Mouse (Mus musculus) liver, postnatal 0 days (tissue): ENCODE results near the gene Fbn1. TPM values are rescaled to one million over a fixed set of nuclear protein-coding genes. Genes with fewer than 3 reads are reported as not detected.

Experiments used
- ATAC-seq: fragments of 200-750 bp; cut with Nextera tagmentation; 2 replicates; pipeline ENCODE4 v1.8.0; 2017; ENCODE audit warnings: mild to moderate bottlenecking, moderate library complexity
- DNase-seq: peaks from one replicate; pipeline ENCODE4 v3.0.0-alpha.2; 2016
- H3K27ac ChIP-seq: fragments of 300-500 bp; sonication (generic); 2 replicates; pipeline ENCODE4 v1.5.1; 2014; ENCODE audit warnings: antibody characterized with exemption, moderate library complexity, mild to moderate bottlenecking, low read depth
- H3K27me3 ChIP-seq: fragments of 300-500 bp; sonication (generic); 2 replicates; pipeline ENCODE4 v1.6.1; 2014; ENCODE audit warnings: low read length, control low read depth, mixed read lengths; ENCODE audit not compliant: insufficient read depth
- H3K36me3 ChIP-seq: fragments of 300-500 bp; sonication (generic); replicated peaks from 2 replicates; pipeline ENCODE4 v1.6.1; 2014; ENCODE audit warnings: mild to moderate bottlenecking, control low read depth, low read length, moderate library complexity, mixed read lengths; ENCODE audit not compliant: insufficient read depth
- H3K4me1 ChIP-seq: fragments of 300-500 bp; sonication (generic); 2 replicates; pipeline ENCODE4 v1.6.1; 2014; ENCODE audit warnings: antibody characterized with exemption, mild to moderate bottlenecking, control low read depth; ENCODE audit not compliant: insufficient read depth
- H3K4me2 ChIP-seq: fragments of 300-500 bp; sonication (generic); 2 replicates; pipeline ENCODE4 v1.6.1; 2014; ENCODE audit warnings: low read depth, mild to moderate bottlenecking, low read length, moderate library complexity, mixed read lengths
- H3K4me3 ChIP-seq: fragments of 300-500 bp; sonication (generic); 2 replicates; pipeline ENCODE4 v1.5.1; 2014; ENCODE audit warnings: low read depth, low read length
- H3K9ac ChIP-seq: fragments of 300-500 bp; sonication (generic); replicated peaks from 2 replicates; pipeline ENCODE4 v1.6.1; 2014; ENCODE audit warnings: mild to moderate bottlenecking, moderate library complexity
- H3K9me3 ChIP-seq: fragments of 300-500 bp; sonication (generic); 2 replicates; pipeline ENCODE4 v1.6.1; 2016; ENCODE audit warnings: mild to moderate bottlenecking, control low read depth, low read length, mixed read lengths
- CTCF ChIP-seq: sonication (generic); IDR thresholded peaks from 2 replicates; pipeline ENCODE4 v1.5.1; 2016; ENCODE audit warnings: antibody characterized with exemption, low read depth
- EP300 ChIP-seq: IDR thresholded peaks from 2 replicates; pipeline ENCODE4 v1.6.1; 2016; ENCODE audit warnings: antibody characterized with exemption, low read depth, mild to moderate bottlenecking
- WGBS: fragments of 180-500 bp; shearing (Covaris S2); extraction: QIAGEN DNeasy Blood & Tissue Kit; methylation state at CpG from one replicate; pipeline ENCODE4 v1.1.7; 2014; ENCODE audit not compliant: insufficient replicate concordance; 5-methylcytosine and 5-hydroxymethylcytosine counted together
- polyA plus RNA-seq: library from polyadenylated mRNA; unstranded; fragments of >200 nt; fragmentation: Nextera tagmentation; extraction: Ambion mirVana; gene quantifications from 2 replicates; pipeline ENCODE4 v1.2.1, GENCODE M21; 2015

The Fbn1 gene
- polyA plus RNA-seq, 1 experiment from 2014 or later = 1.3 TPM

DNA sequence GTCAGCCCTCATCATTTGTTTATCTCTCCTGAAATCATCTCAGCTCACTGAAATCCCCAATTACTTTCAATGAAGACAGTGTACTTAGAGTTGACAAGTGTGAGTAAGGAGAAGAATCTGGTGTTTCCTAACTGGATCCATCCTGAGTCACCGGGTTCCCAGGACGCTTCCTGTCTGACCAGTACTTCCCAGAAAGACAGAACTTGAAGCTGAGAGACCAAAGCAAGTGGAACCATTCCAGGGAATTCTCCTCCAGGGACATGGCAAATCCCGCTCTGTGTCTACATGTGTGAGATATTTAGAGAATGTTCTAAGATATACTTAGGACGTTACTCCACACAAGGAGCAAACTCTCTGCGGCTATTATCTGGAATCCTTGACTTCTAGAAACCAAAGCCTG lies 158.6 kb downstream of the Fbn1 start:
- no peak overlapping the region for H3K4me3 ChIP-seq
- ATAC-seq = no peak
- no peaks in the 10 kb centered on the region for H3K4me1 ChIP-seq
- H3K36me3 ChIP-seq = no peaks in the 10 kb centered on the region
- no peak overlapping the region for H3K4me2 ChIP-seq
- H3K27ac ChIP-seq = no peak overlapping the region
- no peaks in the 10 kb centered on the region for H3K27me3 ChIP-seq
- TF ChIP-seq EP300 (no peak), CTCF (no peak)
- no peak overlapping the region for H3K9ac ChIP-seq
- no peaks in the 10 kb centered on the region for H3K9me3 ChIP-seq
- 69% methylated on average over 5 of the region's 5 CpGs for WGBS
- no peak for DNase-seq

DNA sequence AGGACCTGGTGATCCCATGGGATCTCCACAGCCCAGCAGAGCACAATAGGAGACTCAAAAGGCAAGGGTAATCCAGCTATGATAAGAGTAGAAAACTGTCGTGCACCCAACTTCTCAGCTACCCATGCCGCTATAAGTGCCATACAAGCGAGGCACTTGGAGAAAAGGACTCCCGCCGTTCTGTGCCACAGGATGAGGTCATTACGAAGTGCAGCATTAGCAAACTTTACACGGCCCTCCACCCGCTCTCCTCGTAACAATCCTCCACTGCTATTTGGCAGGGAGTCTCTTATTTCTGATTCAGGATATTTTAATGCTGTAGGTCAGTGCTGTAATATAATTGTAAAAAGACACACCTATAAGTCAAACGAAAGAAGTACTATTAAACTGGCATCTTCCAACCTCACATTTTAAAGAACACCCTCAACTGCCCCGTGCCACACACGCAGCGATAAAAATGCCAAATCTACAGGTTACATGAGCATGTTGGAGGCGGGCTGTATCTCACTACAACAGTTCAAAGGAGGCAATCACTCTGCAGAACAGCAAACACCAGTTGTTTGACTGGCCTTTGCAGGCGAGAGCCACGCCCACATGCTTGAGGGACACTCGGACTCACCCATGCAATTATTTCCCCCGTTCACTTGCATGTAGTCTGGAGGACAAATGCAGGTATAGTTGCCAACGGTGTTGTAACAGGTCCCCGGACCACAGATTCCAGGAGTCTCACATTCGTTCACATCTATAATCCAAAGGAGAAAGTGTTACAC lies 165.4 kb downstream of the Fbn1 start:
- no peaks in the 10 kb centered on the region for H3K4me1 ChIP-seq
- ATAC-seq = no peak
- H3K4me3 ChIP-seq = no peak overlapping the region
- no peak overlapping the region for H3K27ac ChIP-seq
- no peak overlapping the region for H3K4me2 ChIP-seq
- H3K27me3 ChIP-seq = no peaks in the 10 kb centered on the region
- DNase-seq = no peak
- no peaks in the 10 kb centered on the region for H3K36me3 ChIP-seq
- no peaks in the 10 kb centered on the region for H3K9me3 ChIP-seq
- TF ChIP-seq EP300 (no peak), CTCF (no peak)
- H3K9ac ChIP-seq = no peak overlapping the region
- WGBS = 81% methylated on average over 21 of the region's 21 CpGs

DNA sequence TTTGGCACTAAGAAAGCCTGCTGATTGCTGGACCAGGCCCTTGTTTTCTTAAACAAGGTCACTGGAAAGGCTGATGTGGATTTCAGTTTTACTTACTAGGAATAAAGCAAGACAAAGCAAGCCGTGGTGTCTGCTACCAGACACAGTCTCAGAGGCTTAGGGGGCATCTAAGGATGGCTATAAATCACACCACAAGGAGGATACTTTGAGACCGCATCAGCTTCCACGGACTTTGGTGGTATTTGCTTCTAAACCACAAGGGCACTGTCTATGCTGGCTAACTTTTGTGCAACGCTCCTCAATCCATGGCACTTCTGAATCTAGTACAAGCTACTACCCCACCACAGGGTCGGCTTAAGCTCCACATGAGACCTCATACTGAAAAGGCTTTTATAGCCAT lies 167.4 kb downstream of the Fbn1 start:
- no peaks in the 10 kb centered on the region for H3K4me1 ChIP-seq
- H3K4me3 ChIP-seq = no peak overlapping the region
- no peak overlapping the region for H3K27ac ChIP-seq
- H3K27me3 ChIP-seq = no peaks in the 10 kb centered on the region
- H3K4me2 ChIP-seq = no peak overlapping the region
- H3K9ac ChIP-seq = no peak overlapping the region
- 67% methylated on average over 5 of the region's 5 CpGs for WGBS
- DNase-seq (no peak), ATAC-seq (no peak)
- no peaks in the 10 kb centered on the region for H3K36me3 ChIP-seq
- no peak for TF ChIP-seq EP300
- TF ChIP-seq CTCF = no peak
- H3K9me3 ChIP-seq = no peaks in the 10 kb centered on the region

DNA sequence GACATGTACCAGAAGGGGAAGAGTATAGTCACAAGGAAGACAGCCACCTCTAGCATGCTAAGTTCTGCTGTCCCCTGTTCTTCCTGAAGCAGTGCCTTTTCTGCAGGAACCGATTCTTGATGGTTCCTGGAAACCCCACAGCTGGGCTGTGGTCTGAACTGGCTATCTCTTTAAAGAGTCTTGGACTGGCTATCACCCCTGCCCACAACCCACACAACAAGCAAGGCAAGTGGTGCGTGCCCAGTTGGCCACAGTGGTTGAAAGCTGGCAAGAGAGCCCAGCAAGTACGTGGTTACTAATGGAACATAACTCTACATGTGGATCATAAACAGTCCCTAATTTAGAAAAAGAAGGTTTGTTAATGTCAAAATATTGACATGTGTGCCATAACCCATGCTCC lies 170.6 kb downstream of the Fbn1 start:
- Histone ChIP-seq H3K36me3 (no peaks in the 10 kb centered on the region), H3K9ac (no peak overlapping the region)

DNA sequence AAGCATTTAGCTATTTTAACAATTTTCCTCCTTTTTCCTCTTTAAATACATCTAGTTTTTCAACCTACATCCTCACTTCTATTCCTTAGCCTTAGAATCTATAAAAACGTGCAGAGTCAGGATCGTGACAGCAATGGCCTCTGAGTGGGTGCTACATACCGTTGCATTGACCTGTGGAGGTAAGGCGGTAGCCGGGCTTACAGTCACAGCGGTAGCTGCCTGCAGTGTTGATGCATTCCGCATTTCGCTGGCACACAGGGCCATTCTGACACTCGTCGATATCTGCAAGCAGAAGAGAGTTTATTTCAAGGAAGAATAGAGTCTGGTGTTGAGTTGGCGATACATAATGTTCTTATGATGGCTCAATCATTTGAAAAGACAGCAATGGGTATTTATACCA lies 172.6 kb downstream of the Fbn1 start:
- Histone ChIP-seq H3K4me3 (no peak overlapping the region), H3K4me1 (no peaks in the 10 kb centered on the region), H3K9me3 (no peaks in the 10 kb centered on the region), H3K4me2 (no peak overlapping the region), H3K36me3 (no peaks in the 10 kb centered on the region), H3K27ac (no peak overlapping the region), H3K9ac (no peak overlapping the region), H3K27me3 (no peaks in the 10 kb centered on the region)
- TF ChIP-seq EP300 (no peak), CTCF (no peak)
- DNase-seq (no peak), ATAC-seq (no peak)
- WGBS = 89% methylated on average over 11 of the region's 11 CpGs

More for the DNA sequence above, 170.6 kb downstream of the Fbn1 start:
- ATAC-seq (no peak), DNase-seq (no peak)
- H3K27me3 ChIP-seq = no peaks in the 10 kb centered on the region
- TF ChIP-seq CTCF (no peak), EP300 (no peak)
- H3K27ac ChIP-seq = no peak overlapping the region
- H3K9me3 ChIP-seq = no peaks in the 10 kb centered on the region
- 64% methylated on average over 3 of the region's 3 CpGs for WGBS
- H3K4me3 ChIP-seq = no peak overlapping the region
- no peak overlapping the region for H3K4me2 ChIP-seq
- H3K4me1 ChIP-seq = no peaks in the 10 kb centered on the region

DNA sequence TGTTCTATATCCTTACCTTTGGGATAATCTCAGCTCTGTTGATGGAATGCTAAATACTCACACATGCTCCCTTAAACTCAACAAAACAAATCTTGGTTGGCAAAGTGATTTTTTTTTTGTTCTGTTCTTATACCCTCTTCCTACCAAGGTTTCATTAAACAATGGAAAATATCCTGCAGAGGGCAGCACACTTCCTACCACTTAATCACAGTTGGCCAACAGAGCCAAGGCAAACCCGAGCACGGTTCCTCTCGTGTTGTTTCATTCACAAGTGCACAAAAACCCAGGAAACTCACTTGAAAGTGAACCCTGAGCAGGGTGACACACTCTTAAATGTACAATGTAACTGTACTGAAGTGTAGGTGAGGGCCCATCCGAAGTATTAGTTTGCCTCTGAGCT lies 173.6 kb downstream of the Fbn1 start:
- TF ChIP-seq EP300 = no peak
- TF ChIP-seq CTCF = peak; percentile 30; the same call in 1 of the 2 replicates
- 36% methylated on average over 4 of the region's 4 CpGs for WGBS
- Histone ChIP-seq H3K9me3 (no peaks in the 10 kb centered on the region), H3K4me1 (no peaks in the 10 kb centered on the region), H3K27ac (no peak overlapping the region), H3K4me2 (no peak overlapping the region), H3K4me3 (no peak overlapping the region), H3K36me3 (no peaks in the 10 kb centered on the region), H3K27me3 (no peaks in the 10 kb centered on the region), H3K9ac (no peak overlapping the region)
- DNase-seq (no peak), ATAC-seq (no peak)
